Mouse (Mus musculus) T-helper 17 cell (primary cell): ENCODE measurements around the gene Vmn2r51.
"Not testable (repeated sequence)": the region's sequence is repeated elsewhere in the genome, so short reads cannot be mapped to it uniquely, and the experiment has no call there.

ENCODE experiments used
- in situ Hi-C, 2 experiments: fragments of 300-600 bp; cut with MboI, MseI; formaldehyde crosslinking; loops; 1 replicate in 1 of 2; 2 replicates in 1 of 2; pipeline ENCODE4 v1.15.1; 2025; ENCODE audit warnings: high pct_unique_total_duplicates in 2 of 2

Gene Vmn2r51

GRCm38 (mm10) chr7:10105641-10106040 lies at the start of gene Vmn2r51:
Gene Vmn2r51 (minus strand): TSS chr7:10105741.
- in situ Hi-C loops: not testable (repeated sequence)

DNA sequence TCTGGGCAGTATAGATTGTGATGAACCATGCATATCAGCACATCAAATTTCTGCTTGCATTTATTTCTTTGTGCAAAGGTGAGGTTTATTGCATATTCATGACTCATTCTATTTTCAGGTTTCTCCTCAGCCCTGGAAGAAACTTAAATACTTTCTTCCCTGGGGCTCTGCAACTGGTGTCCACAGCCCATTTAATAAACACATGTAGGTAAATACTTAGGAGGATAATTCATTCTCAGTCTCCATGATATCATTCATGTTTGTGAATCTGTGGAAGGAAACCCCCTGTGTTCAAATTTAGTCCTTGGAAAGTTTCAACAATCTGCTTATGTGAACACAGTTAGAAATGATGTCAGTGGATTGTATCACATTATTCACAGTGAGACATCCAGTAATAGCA lies 52.3 kb downstream of the Vmn2r51 start, which contains the start of gene Vmn2r50:
Vmn2r50 (minus strand) TSS at position 101 of the 400 bp plus-strand sequence.
- in situ Hi-C loops: loop anchor here in 1 of 2 experiments (25.0 kb wide), 1 partner anchor 1791 kb away; the partner anchor contains the start of gene Vmn2r43
